Mouse (Mus musculus): ENCODE data around the gene Cfap77. TPM values are rescaled to one million over a fixed set of nuclear protein-coding genes. Genes with fewer than 3 reads are reported as not detected.
A peak's percentile ranks its signal among the peaks of the same experiment; 100 is the strongest.
"Not testable (repeated sequence)": the region's sequence is repeated elsewhere in the genome, so short reads cannot be mapped to it uniquely, and the experiment has no call there.

Cfap77 gene
- 0.23 TPM for polyA plus RNA-seq (2021)

DNA sequence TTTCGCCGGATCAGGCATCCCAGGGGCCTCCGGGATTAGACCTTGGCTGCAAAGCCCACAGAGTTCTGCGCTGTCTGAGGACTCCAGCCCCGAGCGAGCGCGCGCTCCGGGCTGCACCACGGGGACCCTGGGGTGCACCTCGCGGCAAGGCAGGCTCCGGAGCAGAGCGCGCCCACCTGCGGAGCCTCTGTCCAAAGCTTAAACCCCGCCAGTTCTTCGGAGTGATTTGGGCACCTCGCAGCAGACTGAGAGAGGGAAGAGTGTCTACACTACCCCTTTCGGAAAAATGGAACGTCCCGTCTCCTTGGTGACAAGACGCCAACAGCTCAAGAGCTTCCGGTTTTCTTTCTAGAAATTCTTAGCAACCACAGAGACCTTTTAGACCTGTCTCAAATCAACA lies at the start of gene Cfap77:
Gene Cfap77, minus strand, starts transcription at position 76 of the 400 bp plus-strand sequence.
- DNase-seq (ENCODE audit: low read depth, low spot score) (no peak), ATAC-seq (peak; percentile 68)
- peaks cover 3% of the 10 kb centered on the region for H3K27me3 ChIP-seq
- no peak for TF ChIP-seq CTCF (IDR thresholded peaks at IDR 0.05)
- CTCF ChIA-PET: no interaction called here
- POLR2A ChIA-PET: no interaction called here
- in situ Hi-C loops (cut with MboI; ENCODE audit: low pct_unique_long_range_greater_than_20kb): loop anchor here (5.0 kb wide), 2 partner anchors 78 to 133 kb away; no protein-coding TSS in a partner anchor

- ATAC-seq; DNase-seq (ENCODE audit: low read depth, low spot score); in situ Hi-C loops (cut with MboI; ENCODE audit: low pct_unique_long_range_greater_than_20kb); POLR2A ChIA-PET; H3K27me3 ChIP-seq; CTCF ChIA-PET: not testable (repeated sequence)
Observed at GRCm38 (mm10) chr2:29102416-29103377, 47.8 kb upstream of the Cfap77 start.

- ChIA-PET CTCF (no interaction called here), POLR2A (no interaction called here)
- no peaks in the 10 kb centered on the region for H3K27me3 ChIP-seq
- TF ChIP-seq CTCF (IDR thresholded peaks at IDR 0.05): no peak
- peak; percentile 1 for DNase-seq (ENCODE audit: low read depth, low spot score)
- no peak for ATAC-seq
- in situ Hi-C loops (cut with MboI; ENCODE audit: low pct_unique_long_range_greater_than_20kb): no loop called here
Observed at GRCm38 (mm10) chr2:29100822-29101534, 46.1 kb upstream of the Cfap77 start.

DNA sequence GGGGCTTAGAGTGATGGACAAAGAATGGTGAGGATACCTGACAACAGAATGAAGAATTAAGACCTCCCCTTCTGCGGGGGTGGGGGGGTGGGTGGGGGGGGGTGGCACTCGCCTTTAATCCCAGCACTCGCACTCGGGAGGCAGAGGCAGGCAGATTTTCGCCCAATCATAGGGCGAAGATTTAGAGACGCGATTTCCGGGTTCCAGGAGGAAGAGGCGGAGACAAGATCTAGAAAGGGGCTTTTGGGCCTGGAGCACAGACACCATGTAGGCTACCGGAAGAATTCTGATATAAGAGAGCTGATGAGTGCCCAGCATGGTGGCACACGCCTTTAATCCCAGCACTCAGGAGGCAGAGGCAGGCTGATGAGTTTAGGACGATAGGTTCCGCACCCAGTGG lies 44.8 kb upstream of the Cfap77 start:
- CTCF ChIA-PET: no interaction called here
- in situ Hi-C loops (cut with MboI; ENCODE audit: low pct_unique_long_range_greater_than_20kb): no loop called here
- POLR2A ChIA-PET: no interaction called here
- no peaks in the 10 kb centered on the region for H3K27me3 ChIP-seq
- DNase-seq (ENCODE audit: low read depth, low spot score) (no peak), ATAC-seq (no peak)
- no peak for TF ChIP-seq CTCF (IDR thresholded peaks at IDR 0.05)

DNA sequence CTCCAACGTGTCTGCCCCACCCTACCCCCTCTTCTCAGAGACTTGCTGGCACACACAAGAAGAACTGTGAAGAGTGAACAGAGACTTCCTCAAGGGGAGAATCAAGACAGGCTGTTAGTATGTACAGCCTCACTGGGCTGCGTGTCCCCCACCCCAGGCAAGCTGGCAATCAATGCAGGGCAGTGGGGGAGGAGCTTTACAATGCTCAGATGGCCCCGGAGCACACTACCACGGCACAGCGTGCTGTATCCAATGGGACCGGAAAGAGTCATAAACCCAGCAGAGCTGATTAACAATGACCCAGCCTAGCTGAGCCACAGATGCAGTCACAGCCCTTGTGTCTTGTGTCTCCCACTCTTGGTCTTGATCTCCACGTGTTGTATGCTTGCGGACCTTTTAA lies 43.9 kb upstream of the Cfap77 start:
- CTCF ChIA-PET: no interaction called here
- no peaks in the 10 kb centered on the region for H3K27me3 ChIP-seq
- no peak for DNase-seq (ENCODE audit: low read depth, low spot score)
- POLR2A ChIA-PET: no interaction called here
- no peak for TF ChIP-seq CTCF (IDR thresholded peaks at IDR 0.05)
- in situ Hi-C loops (cut with MboI; ENCODE audit: low pct_unique_long_range_greater_than_20kb): no loop called here
- no peak for ATAC-seq

GRCm38 (mm10) chr2:29097955-29098354 lies 43.1 kb upstream of the Cfap77 start:
- POLR2A ChIA-PET; ATAC-seq; in situ Hi-C loops (cut with MboI; ENCODE audit: low pct_unique_long_range_greater_than_20kb); DNase-seq (ENCODE audit: low read depth, low spot score); CTCF ChIA-PET; H3K27me3 ChIP-seq: not testable (repeated sequence)

GRCm38 (mm10) chr2:29097465-29097864 lies 42.6 kb upstream of the Cfap77 start:
- in situ Hi-C loops (cut with MboI; ENCODE audit: low pct_unique_long_range_greater_than_20kb): no loop called here
- POLR2A ChIA-PET: no interaction called here

GRCm38 (mm10) chr2:29096751-29097150 lies 41.9 kb upstream of the Cfap77 start:
- TF ChIP-seq CTCF (IDR thresholded peaks at IDR 0.05): no peak
- ATAC-seq (no peak), DNase-seq (ENCODE audit: low read depth, low spot score) (no peak)
- ChIA-PET POLR2A (no interaction called here), CTCF (no interaction called here)
- H3K27me3 ChIP-seq: no peaks in the 10 kb centered on the region
- in situ Hi-C loops (cut with MboI; ENCODE audit: low pct_unique_long_range_greater_than_20kb): no loop called here

More at GRCm38 (mm10) chr2:29097465-29097864, 42.6 kb upstream of the Cfap77 start:
- TF ChIP-seq CTCF (IDR thresholded peaks at IDR 0.05): no peak
- ATAC-seq (no peak), DNase-seq (ENCODE audit: low read depth, low spot score) (no peak)
- CTCF ChIA-PET: no interaction called here
- no peaks in the 10 kb centered on the region for H3K27me3 ChIP-seq

GRCm38 (mm10) chr2:29095674-29096073 lies 40.8 kb upstream of the Cfap77 start:
- TF ChIP-seq CTCF (IDR thresholded peaks at IDR 0.05): no peak
- no peaks in the 10 kb centered on the region for H3K27me3 ChIP-seq
- ATAC-seq (no peak), DNase-seq (ENCODE audit: low read depth, low spot score) (no peak)
- CTCF ChIA-PET: no interaction called here
- POLR2A ChIA-PET: no interaction called here
- in situ Hi-C loops (cut with MboI; ENCODE audit: low pct_unique_long_range_greater_than_20kb): no loop called here

DNA sequence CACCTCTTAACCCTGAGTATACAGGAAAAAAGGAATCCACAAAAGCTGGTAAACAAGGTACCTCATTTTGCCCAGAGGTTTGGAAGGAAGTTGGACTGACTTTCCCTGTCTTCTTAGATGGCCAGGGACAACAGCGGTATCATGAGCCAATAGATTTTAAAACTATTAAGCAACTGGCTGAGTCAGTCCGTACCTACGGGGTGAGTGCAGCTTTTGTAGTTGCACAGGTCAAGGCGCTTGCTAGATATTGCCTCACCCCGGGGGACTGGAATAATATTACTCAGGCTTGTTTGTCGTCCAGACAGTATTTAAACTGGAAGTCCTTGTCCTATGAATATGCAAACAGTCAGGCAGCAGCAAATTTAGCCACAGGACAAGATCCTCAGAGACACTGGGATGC lies 34.4 kb upstream of the Cfap77 start:
- H3K27me3 ChIP-seq; CTCF ChIA-PET; DNase-seq (ENCODE audit: low read depth, low spot score); ATAC-seq; in situ Hi-C loops (cut with MboI; ENCODE audit: low pct_unique_long_range_greater_than_20kb); POLR2A ChIA-PET: not testable (repeated sequence)

DNA sequence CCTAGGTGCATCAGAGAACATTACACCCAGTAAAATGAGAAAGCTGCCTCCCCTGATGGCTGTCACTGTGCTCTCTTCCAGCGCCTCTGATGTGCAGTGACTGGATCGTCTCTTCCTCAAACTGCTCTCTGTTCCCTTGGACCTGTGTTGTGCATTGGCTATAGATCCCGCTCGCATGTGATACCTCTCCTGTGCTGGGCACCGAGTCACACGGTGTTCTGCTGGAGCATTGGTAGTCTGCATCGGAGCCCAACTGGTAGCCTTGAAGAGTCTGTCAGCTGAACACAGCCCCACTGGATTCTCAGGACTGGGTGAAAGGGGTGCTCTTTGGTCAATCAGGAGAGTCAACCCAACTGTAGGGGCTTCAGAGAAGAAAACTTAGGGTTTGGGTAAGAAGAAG lies 31.2 kb upstream of the Cfap77 start:
- H3K27me3 ChIP-seq: no peaks in the 10 kb centered on the region
- POLR2A ChIA-PET: no interaction called here
- in situ Hi-C loops (cut with MboI; ENCODE audit: low pct_unique_long_range_greater_than_20kb): no loop called here
- CTCF ChIA-PET: interaction anchor here (1.6 kb wide), 1 partner anchor 9 kb away, joined by 4 read pairs; no protein-coding TSS in a partner anchor
- ATAC-seq (no peak), DNase-seq (ENCODE audit: low read depth, low spot score) (no peak)
- TF ChIP-seq CTCF (IDR thresholded peaks at IDR 0.05): no peak

Measured in Patski (cell line).